Mouse (Mus musculus) adrenal gland, adult (tissue): ENCODE results near the gene Tmem201.

Source experiments
- DNase-seq, 2 experiments: peaks; one replicate each; pipeline ENCODE4 v3.0.0; 2022 to 2023; ENCODE audit warnings: low spot score in 1 of 2; ENCODE audit not compliant: inconsistent age in 2 of 2

Gene Tmem201

DNA sequence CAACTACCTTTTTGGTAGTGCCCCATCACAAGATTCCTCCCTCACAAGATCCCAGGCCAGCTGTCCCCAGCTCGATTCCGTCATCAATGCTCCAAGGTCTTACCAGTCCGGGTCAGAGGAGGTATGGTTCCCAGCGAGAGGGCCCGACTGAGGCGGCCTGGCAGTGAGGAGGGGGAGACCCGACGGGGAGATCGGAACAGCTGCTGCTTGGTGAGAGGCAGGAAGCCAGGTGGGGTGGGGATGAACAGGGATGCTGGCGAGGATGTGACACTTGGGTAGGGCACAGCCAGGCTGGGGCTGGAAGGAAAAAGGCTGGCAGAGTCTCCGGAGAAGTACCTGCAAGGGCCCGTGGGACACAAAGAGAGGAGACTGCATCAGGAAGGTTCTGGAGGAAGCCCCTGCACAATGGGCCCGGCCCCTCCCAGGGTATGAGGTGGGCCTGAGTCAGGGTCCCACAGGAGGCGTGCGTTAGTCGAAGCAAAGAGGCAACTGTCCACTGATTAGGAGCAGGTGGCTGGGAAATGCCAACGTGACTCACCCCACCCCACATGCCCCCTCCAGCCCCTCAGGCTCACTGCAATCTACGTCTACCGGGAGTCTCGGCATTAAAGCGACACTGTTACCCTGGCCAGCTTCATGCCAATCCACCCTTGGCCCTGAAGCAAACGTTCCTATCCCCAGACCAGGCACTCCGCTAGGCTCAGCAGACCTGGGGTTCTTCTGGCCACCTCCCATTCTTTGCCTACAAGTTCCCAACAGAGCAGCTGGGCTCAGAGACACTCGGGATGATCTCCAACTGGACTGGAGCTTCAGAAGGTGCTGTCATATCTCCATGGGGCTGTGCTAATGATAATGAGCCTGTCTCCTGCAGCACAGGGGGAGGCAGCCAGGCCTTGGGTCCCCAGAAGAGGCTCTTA is 15.5 kb downstream of the Tmem201 start:
- DNase-seq: no peak

DNA sequence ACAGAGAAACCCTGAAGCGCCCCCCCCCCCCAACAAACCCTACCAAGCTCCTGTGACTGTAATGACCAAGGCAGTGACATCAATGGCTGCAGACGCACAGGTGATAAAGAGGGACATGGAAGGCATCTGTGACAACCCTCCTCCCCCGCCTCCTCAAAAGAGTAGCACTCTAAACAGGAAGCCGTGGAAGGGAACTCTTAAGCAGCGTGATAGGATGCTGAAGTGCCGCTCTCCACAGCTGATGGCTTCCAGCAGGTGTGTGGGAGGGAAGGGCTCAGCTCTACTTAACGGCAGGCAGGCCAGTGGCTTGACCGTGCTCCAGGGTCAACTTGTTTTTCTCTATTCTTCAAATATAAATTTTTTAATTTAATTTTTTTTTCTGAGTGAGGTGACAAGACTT is 16.7 kb downstream of the Tmem201 start:
- DNase-seq: no peak

DNA sequence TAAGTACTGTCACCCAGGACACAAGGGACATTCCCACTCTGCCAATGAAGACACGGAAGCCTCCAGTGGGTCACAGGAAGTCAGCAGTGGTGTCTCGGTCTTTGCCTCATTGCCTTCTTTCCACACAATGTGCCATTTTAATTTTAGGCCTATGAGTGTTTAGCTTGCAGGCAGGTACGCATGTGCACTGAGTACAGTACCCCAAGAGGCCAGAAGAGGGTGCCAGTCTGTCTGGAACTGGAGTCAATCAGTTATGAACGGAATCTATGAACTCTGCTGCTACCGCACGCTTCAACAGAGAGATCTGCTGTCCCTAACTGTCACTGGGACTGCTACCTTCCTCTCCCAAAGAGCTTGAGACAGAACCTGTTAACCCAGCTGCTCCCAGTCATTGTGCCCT is 18.2 kb downstream of the Tmem201 start:
- DNase-seq: no peak

DNA sequence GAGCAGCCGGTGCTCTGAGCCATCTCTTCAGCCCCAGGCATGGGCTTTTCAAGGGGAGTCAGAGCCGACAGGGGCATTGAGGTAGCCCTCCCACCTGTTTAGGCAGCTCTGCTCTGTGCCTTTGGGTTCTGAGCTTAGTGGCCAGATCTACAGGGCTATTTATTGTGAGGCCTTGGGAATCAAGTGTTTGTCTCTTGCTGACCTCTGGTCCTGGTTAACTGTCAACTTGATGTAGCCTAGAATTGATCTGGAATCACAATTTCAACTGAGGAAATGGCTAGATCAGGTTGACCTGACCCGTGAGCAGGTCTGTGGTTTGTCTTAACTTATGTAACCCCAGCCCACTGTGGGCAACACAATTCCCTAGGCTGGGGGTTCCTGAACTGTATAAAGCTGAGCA is 23.3 kb downstream of the Tmem201 start:
- no peak for DNase-seq

DNA sequence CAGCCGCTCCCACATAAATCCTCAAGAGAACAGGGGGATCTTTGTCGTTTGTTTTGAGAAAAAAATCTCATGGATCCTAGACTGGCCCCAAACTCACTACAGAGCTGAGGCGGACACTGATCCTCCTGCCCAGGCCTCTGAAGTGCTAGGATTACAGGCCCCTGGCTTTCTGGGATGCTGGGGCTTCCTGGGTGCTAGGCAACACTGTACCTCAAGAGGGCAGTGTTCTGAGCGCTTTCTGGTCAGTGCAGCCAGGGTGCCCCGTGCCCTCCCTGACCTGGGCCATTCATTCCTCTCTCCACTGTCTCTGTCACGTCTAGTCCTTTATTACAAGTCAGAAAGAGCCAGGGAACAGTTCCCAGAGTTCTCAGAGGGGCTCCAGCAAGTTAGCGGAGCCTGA is 25.9 kb downstream of the Tmem201 start:
- DNase-seq: peak in 1 of 2 experiments; percentile 71

DNA sequence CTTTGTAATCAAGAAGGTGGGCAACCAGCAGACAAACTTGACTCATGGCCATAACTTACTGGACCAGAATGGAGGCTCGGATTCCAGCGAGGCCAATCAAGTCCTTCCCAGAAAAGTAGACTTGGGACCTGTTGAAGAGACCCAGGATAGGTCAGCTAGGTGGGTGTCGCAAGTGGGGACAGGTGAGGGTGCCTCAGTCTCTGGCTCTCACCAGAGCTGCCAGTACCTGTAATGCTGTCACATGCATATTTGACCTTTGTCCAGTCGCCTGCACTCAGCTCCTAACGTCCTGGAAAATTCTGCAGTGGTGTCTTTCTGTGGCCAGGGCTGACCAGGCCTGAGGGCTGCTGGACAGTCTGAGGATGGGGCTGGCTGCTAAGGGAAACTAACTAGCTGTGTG is 26.4 kb downstream of the Tmem201 start:
- no peak for DNase-seq

DNA sequence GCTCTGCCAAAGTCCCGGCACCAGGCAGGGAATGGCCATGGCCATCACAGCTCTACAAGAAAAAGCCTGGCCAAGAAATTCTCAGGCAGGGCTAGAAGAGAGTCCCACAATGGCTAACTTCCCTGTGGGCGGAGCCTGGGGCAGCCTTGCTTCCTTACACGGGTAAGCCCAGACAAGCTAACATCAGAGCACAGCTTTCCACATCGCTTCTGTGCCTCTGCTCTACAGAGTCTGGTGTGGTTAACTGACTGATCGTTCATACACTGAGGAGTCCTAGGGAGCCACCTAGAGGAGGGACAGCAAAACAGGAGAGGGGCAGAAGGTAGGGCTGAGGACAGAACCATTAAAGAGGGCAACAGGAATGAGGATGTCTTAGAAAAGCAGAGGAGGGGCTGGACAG is 27.3 kb downstream of the Tmem201 start:
- peak; percentile 71 to 87 for DNase-seq

DNA sequence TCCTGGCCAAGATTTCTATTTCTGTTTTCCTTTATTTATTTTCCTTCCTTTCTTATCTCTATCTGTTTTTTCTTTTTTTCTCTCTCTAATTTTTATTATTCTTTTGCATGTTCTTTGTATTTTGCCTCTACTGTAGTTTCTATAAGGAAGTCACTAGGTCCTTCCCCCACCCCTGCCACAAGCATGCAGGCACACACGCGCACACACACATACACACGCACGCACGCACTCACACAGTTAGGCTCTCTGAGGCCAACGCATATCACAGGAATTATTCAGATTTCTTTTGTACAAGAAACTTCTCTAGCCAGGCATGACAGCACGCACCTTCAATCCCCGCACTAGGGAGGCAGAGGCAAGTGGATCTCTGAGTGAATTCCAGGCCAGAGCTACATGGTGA is 31.9 kb downstream of the Tmem201 start:
- no peak for DNase-seq

DNA sequence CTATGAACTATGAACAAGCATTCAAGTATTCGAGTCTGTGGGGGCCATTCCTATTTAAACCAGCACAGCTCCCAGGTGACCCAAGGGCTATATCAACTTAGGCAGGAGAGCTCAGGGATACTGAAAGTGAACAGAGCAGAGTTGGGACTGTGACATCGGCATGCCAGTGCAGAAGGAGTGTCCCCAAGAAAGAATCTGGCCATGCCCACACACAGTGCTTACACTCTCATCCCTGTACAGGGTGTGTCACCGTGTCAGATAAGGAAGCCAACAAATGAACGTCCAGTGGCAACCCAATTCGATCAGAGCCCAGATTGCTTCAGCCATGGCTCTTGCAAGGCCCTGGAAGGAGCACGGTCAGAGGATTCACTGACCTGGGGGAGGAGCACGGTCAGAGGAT is 32.5 kb downstream of the Tmem201 start:
- no peak for DNase-seq

DNA sequence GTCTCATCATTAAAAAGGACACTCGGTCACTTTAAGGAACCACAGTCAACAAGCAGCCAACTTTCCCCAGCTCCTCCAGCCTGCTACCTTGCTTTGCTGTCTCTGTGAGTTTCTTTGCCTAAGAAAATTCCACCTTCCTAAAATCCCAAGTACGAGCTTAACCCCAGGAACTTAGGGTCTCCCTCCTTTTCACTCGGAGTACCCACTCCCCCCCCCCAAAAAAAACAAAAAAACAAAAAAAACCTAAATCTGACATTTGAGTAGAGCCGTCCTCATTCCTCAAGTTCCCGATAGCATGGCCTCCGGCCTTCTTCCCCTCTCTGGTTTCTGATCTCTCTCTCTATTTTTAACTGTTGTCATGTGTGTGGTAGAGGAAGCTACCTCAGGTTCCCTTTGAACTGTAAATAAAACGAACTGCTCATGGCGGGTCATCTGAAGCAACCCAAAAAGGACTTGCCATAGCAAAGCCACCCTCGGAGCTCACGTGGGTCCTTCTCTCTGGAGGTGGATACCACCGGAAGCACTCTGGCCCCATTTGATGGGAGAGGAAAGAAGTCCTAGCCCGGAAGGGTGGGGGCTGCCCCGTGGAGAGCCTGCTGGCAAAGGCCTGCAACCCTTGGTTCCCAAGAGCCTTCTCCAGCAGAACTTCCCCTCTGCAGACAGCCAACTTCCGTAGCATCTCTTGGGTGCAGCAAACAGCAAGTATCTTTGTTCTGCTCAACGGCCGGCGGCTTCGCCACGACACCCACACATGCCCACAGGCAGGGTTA is 35.4 kb downstream of the Tmem201 start, which contains the start of gene Pik3cd:
Pik3cd (minus strand) TSS at position 362 of the 770 bp plus-strand sequence.
- DNase-seq: peak in 1 of 2 experiments; percentile 42

DNA sequence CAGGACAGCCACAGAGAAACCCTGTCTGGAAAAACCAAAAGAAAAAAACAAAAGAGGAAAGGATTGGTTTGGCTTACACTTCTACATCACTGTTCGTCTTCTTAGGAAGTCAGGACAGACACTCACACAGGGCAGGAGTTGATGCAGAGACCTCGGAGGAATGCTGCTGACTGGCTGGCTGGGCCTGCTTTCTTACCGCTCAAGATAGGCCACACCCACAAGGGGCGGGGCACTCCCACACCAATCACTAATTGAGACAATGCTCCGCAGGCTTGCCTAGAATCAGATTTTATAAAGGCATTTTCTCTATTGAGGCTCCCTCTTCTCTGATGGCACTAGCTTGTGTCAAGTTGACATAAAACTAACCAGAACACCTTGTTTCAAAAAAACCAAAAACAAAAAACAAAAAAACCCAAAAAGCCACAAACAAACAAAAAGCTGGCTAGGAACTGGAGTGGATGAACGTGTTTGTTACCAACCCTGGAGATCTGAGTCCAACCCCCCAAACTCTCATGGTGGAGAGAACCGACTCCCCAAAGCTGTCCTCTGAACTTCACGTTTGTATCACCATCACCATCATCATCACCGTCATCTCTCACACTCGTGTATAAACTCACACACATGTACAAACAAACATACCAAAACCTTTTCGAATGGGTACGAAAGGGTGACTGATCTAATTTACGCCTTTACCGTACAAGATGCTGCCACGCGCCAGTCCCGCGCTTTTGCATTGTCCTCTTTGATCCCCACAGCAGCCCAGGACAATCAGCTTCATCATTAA is 36.2 kb downstream of the Tmem201 start:
- DNase-seq: peak in 1 of 2 experiments; percentile 38

DNA sequence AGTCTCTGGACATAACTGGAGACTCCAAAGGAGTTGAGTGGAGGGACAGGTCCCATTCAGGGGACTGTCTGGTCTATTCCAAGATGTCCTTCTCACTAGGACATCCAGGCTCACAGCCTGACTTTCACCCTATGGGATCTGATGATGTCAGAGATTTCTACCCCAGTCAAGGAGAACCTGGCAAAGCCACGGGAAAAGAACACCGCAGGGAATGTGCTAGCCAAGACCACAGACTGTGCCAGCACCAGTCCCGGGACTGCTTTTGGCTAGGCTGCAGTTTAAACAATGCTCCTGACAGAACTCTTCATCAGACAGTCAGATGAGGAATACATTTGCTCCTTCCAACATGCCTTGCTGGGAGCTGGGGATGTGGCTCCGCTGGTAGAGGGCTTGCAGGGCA is 37.9 kb downstream of the Tmem201 start:
- no peak for DNase-seq

DNA sequence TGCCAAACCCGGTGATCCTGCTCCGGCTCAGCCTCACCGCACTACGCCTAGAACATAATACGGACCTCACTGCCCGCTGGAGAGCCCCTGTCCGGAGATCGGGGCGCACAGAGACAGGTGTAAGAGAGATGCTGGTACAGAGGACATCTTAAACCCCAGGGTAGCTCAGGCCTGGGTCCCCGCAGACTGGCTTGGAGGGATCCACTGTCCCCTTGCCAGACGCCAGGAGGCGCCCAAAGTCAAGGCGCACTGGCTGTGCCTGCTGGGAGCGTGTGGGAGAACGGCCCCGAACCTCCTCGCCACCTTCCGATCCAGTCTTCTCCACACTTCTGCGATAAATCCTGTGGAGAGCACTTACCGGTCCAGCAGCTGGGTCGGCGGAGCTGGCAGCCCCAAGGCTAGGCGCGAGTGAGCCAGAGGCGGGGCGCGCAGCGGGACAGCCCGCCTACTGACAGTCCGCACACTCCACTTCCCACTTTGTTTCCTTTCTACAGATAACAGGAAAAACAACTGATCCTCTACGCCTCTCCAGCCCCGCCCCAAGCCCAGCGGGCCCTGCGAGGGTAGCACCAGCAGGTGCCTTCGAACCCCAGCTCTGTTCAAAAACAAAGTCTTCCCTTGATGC is 39.5 kb downstream of the Tmem201 start:
- DNase-seq: peak; percentile 60 to 85

DNA sequence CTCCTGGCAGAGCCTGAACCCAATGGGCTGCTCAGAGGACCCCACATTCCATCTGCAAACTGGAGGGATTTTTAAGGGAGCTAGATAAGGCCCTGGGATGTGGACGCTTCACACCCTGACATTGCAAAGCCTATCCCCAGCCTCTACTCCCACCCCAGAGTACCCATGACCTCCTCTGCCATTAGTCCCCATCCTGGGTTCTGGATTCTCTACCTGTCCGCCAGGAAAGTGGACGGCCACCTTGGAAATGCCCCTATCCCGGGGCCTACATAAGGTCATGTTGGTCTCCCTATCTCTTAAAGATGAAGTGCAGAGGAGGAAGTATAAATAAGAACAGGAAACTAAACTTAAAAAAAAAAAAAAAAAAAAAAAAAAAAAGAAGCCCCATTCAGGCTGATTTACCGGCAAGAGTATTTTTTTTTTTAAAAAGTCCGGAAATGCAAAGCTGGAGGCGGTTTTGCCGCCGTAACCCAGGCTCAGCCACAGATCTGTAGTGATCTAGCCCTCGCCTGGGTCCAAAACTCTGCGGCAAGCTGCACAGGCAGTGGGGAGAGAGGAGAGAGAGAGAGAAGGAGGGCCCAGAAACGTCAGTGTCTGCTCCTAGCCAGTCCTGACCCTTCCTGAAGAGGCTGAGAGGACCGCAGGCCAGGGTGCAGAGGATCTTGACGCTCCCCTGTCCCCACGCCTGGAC is 40.2 kb downstream of the Tmem201 start:
- DNase-seq: no peak

DNA sequence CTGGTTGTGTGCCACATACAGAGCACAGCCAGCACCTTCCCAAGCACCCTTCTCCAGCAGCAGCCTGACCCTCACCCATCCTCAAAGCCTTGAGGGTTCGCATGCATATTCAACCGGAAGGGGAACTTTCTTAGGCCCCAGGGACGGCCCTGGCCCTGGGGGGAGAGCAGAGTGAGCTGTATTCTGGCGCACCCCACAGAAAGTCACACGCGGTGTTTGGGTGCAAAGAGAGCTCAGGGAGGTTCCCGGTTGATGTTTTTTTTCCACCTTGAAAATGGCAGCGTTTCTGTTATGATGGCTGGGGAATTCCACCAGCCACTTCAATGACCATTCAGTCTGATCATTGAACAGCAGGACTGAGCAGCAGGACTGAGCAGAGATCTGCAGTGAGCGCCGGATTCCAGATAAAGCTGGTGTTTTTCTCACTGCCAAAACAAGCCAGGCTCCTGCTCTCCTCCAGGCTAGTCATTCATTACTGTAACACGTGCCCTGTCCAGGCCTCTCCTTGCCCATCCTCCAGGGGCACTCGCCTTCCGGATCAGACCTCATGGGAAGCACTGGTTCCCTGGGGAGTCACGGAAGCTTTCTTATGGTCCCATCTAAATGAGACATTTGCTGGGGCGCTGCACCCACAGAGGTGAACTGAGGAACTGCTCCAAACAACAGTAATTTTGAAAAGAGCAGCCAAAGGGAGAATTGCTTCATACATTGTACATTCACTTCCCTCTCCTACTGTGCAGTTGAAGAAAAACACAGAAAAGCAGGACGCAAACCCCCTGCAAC is 41.5 kb downstream of the Tmem201 start:
- no peak for DNase-seq

DNA sequence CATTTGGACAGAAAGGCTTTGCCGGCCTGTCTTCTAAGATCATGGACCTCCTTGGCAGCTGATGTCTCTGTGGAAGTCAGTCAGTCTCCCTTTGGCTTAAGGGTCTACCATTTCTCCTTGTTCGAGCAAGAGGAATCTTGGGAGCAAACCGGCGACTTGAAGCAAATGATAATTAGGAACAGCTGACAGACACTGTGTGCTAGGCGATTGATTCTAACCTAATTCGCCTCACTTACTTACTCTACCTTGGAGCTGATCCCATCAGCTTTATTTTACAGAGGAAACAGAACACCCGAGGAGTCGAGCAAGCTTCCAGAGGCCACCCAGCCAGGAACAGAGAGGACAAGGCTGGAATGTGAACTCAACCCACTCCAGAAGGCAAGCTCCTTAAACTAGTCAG is 46.5 kb downstream of the Tmem201 start:
- no peak for DNase-seq

DNA sequence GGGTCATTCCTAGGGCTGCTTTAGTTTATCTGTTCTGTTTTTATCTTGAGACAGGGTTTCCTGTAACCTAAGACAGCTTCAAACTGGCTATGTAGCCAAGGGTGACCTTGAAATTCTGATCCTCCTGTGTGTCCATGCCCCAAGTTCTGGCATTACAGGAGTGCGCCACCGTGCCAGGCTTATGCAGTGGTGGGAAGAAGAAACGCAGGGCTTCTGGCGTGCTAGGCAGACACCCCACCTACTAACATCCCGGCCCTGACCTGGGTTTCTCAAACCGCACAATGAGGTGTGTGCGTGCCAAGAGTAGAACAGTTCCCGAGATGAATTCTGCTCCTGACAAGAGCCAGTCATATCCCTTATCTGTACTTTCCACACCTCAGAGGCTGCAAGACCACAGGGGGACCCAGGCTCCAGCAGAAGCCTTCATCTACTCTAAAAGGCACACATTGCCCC is 47.0 kb downstream of the Tmem201 start:
- no peak for DNase-seq

DNA sequence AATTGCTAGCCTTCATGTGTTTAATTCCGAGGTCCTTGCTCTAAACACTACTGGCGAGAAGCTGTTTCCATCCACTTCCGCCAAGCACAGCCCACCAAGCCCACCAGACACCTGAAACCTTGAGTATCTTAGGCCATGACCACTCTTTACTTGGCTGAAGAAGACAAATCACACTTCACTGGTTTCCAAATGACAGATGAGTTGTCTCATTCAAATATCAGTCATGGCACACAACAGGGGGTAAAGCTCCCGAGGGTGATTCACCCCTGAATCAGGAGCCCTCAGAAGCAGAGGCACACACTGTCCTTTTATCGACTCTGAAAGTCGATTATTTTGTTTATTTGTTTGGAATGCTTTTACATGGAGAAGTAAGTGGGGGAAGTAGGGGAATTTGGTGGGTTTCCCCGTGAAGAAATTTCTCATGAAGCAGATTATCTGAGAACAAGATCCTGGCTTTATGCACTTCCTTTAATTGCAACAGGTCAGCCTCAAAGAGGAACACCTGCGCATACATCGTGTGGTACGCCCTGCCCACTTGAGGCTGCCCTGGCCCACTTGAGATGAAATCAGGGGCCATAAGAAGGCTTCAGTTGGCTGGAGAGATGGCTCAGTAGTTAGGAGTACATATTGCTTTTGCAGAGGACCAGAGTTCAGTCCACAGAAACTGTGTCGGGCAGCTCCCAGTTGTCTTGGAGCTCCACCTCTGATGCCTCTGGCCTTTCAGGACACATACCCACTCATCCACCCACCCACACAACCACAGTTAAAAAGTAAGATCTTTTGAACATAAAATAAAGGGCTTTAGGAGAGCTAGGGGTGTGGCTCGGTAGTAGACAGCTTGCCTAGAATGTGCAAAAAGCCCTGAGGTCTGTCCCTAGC is 47.8 kb downstream of the Tmem201 start:
- DNase-seq: no peak
